Mouse (Mus musculus): ENCODE results near the gene Ltk. TPM values are rescaled to one million over a fixed set of nuclear protein-coding genes. Genes with fewer than 3 reads are reported as not detected.

Gene Ltk
- total RNA-seq, 2 experiments from 2014 or later = not detected

- no peak for DNase-seq (ENCODE audit: low spot score in 2 of 2)
Measured at GRCm38 (mm10) chr2:119707676-119708075, 52.6 kb downstream of the Ltk start.

DNA sequence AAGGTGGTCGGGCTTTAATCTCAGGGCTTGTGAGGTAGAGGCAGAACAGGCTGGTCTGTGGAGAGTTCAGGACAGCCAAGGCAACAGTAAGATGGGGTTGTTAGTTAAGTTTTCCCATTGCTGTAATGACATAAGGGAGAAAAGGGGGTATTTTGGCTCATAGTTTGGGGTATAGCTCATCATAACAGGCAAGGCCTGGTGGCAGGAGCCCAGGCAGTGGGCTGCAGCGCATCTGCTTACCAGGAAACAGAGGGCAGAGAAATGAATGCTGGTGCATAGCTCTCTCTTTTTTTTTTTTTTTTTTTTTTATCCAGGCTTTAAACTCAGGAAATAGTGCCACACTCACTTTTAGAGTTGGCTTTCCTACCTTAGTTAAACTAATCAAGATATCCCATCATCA lies 57.1 kb downstream of the Ltk start:
- no peak for DNase-seq (ENCODE audit: low spot score in 2 of 2)

Other genes with a start within 250 kb of the Ltk start
- under 1 TPM; 0.05 to 0.15 TPM for gene Exd1, start 212.8 kb downstream of the Ltk start, total RNA-seq (2021)
- gene Chp1, start 212.7 kb downstream of the Ltk start, total RNA-seq (2021) = 10 to 100 TPM; 58.5 to 64.0 TPM
- 10 to 100 TPM; 14.8 to 17.1 TPM for gene Nusap1, start 142.1 kb downstream of the Ltk start, total RNA-seq (2021)
- 1 to 10 TPM; 5.0 to 5.7 TPM for gene Oip5, start 142.0 kb downstream of the Ltk start, total RNA-seq (2021)
- 10 to 100 TPM; 31.2 to 32.4 TPM for gene Ndufaf1, start 97.6 kb downstream of the Ltk start, total RNA-seq (2021)
- gene Rtf1, start 85.4 kb downstream of the Ltk start, total RNA-seq (2021) = 10 to 100 TPM; 32.3 to 38.3 TPM
- gene Itpka, start 18.1 kb downstream of the Ltk start, total RNA-seq (2021) = under 1 TPM; 0.29 to 0.34 TPM
- 10 to 100 TPM; 18.3 to 19.9 TPM for gene Rpap1, start 27.1 kb upstream of the Ltk start, total RNA-seq (2021)
- gene Tyro3, start 37.3 kb upstream of the Ltk start, total RNA-seq (2021) = 1 to 10 TPM; 8.8 to 9.7 TPM
- gene Mga, start 136.8 kb upstream of the Ltk start, total RNA-seq (2021) = 10 to 100 TPM; 69.0 to 70.8 TPM
- 10 to 100 TPM; 14.1 to 15.6 TPM for gene Mapkbp1, start 212.3 kb upstream of the Ltk start, total RNA-seq (2021)